Mouse (Mus musculus): ENCODE measurements around the gene Olfr45. TPM values are rescaled to one million over a fixed set of nuclear protein-coding genes. Genes with fewer than 3 reads are reported as not detected.

The Olfr45 gene
- polyA plus RNA-seq, 2 experiments: 0.06 TPM; not detected in 1

DNA sequence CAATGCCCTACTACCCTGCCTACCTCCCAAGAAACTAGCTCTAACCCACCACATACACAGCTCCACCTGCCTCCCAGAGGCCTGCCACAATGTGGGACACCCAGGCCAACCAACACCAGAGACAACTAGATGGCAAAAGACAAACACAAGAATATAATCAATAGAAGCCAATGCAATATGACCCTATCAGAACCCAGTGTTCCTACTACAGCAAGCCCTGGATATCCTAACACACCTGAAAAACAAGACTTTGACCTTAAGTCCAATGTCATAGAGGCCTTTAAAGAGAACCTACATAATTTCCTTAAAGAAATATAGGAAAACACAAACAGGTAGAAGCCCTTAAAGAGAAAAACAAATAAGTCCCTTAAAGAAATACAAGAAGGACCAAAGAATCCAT lies 43.8 kb downstream of the Olfr45 start:
- no peaks in the 10 kb centered on the region for H3K36me3 ChIP-seq (ENCODE audit: control insufficient read depth, insufficient read depth, low read length)
- H3K9me3 ChIP-seq (ENCODE audit: control insufficient read depth, low read length): no peaks in the 10 kb centered on the region
- no peaks in the 10 kb centered on the region for H3K27me3 ChIP-seq (ENCODE audit: control insufficient read depth, insufficient read depth, low read length)
- no peak overlapping the region for H3K4me3 ChIP-seq (replicated peaks; ENCODE audit: low read length)
- H3K4me2 ChIP-seq (replicated peaks; ENCODE audit: low read depth, low read length, severe bottlenecking): no peak overlapping the region
- no peaks in the 10 kb centered on the region for H3K4me1 ChIP-seq (ENCODE audit: control insufficient read depth, insufficient read depth, low read length)
- no peak for DNase-seq (ENCODE audit: low spot score)
- no peak for ATAC-seq (ENCODE audit: low FRiP score, low read depth)
- H3K9ac ChIP-seq (ENCODE audit: low read depth, low read length, severe bottlenecking): no peak overlapping the region
- no peak overlapping the region for H3K27ac ChIP-seq (replicated peaks; ENCODE audit: low read depth, low read length)
- TF ChIP-seq POLR2A (IDR thresholded peaks at IDR 0.05; ENCODE audit: borderline replicate concordance, extremely low read depth, insufficient read depth, insufficient read length): no peak

GRCm38 (mm10) chr7:140733162-140733561 lies 51.4 kb downstream of the Olfr45 start:
- H3K4me1 ChIP-seq (ENCODE audit: control insufficient read depth, insufficient read depth, low read length): no peaks in the 10 kb centered on the region
- H3K9ac ChIP-seq (ENCODE audit: low read depth, low read length, severe bottlenecking): no peak overlapping the region
- no peak overlapping the region for H3K4me3 ChIP-seq (replicated peaks; ENCODE audit: low read length)
- no peak for TF ChIP-seq POLR2A (IDR thresholded peaks at IDR 0.05; ENCODE audit: borderline replicate concordance, extremely low read depth, insufficient read depth, insufficient read length)
- H3K36me3 ChIP-seq (ENCODE audit: control insufficient read depth, insufficient read depth, low read length): no peaks in the 10 kb centered on the region
- WGBS: 67% methylated on average over 2 of the region's 2 CpGs
- ATAC-seq (ENCODE audit: low FRiP score, low read depth) (no peak), DNase-seq (ENCODE audit: low spot score) (no peak)
- H3K27me3 ChIP-seq (ENCODE audit: control insufficient read depth, insufficient read depth, low read length): no peaks in the 10 kb centered on the region
- no peak overlapping the region for H3K27ac ChIP-seq (replicated peaks; ENCODE audit: low read depth, low read length)
- H3K9me3 ChIP-seq (ENCODE audit: control insufficient read depth, low read length): no peaks in the 10 kb centered on the region
- no peak overlapping the region for H3K4me2 ChIP-seq (replicated peaks; ENCODE audit: low read depth, low read length, severe bottlenecking)

Other genes starting within 250 kb of the Olfr45 start
- not detected in 2 replicates for gene Olfr533, start 218.6 kb upstream of the Olfr45 start, polyA plus RNA-seq (2012; rRNA removed)
- not detected in 2 replicates for gene Olfr533, start 218.6 kb upstream of the Olfr45 start, polyA plus RNA-seq (2014; fragmentation: Nextera tagmentation; extraction: Ambion mirVana)
- gene Olfr535, start 197.7 kb upstream of the Olfr45 start, polyA plus RNA-seq (2012; rRNA removed): not detected in 2 replicates
- gene Olfr535, start 197.7 kb upstream of the Olfr45 start, polyA plus RNA-seq (2014; fragmentation: Nextera tagmentation; extraction: Ambion mirVana): not detected in 2 replicates
- not detected in 2 replicates for gene Olfr536, start 174.6 kb upstream of the Olfr45 start, polyA plus RNA-seq (2012; rRNA removed)
- not detected in 2 replicates for gene Olfr536, start 174.6 kb upstream of the Olfr45 start, polyA plus RNA-seq (2014; fragmentation: Nextera tagmentation; extraction: Ambion mirVana)
- not detected in 2 replicates for gene Olfr538, start 114.1 kb upstream of the Olfr45 start, polyA plus RNA-seq (2012; rRNA removed)
- gene Olfr538, start 114.1 kb upstream of the Olfr45 start, polyA plus RNA-seq (2014; fragmentation: Nextera tagmentation; extraction: Ambion mirVana): not detected in 2 replicates
- not detected in 2 replicates for gene Olfr46, start 80.7 kb upstream of the Olfr45 start, polyA plus RNA-seq (2012; rRNA removed)
- not detected in 2 replicates for gene Olfr46, start 80.7 kb upstream of the Olfr45 start, polyA plus RNA-seq (2014; fragmentation: Nextera tagmentation; extraction: Ambion mirVana)
- not detected in 2 replicates for gene Olfr61, start 53.0 kb upstream of the Olfr45 start, polyA plus RNA-seq (2012; rRNA removed)
- not detected in 2 replicates for gene Olfr61, start 53.0 kb upstream of the Olfr45 start, polyA plus RNA-seq (2014; fragmentation: Nextera tagmentation; extraction: Ambion mirVana)
- gene Olfr53, start 35.5 kb upstream of the Olfr45 start, polyA plus RNA-seq (2012; rRNA removed): not detected in 2 replicates
- not detected in 2 replicates for gene Olfr53, start 35.5 kb upstream of the Olfr45 start, polyA plus RNA-seq (2014; fragmentation: Nextera tagmentation; extraction: Ambion mirVana)
- 0.19 and 0.20 TPM in 2 replicates for gene Olfr539, start 22.0 kb upstream of the Olfr45 start, polyA plus RNA-seq (2012; rRNA removed)
- gene Olfr539, start 22.0 kb upstream of the Olfr45 start, polyA plus RNA-seq (2014; fragmentation: Nextera tagmentation; extraction: Ambion mirVana): 0.03 TPM in 1 of 2 replicates, not detected in the other
- gene Olfr541, start 15.3 kb downstream of the Olfr45 start, polyA plus RNA-seq (2012; rRNA removed): not detected in 2 replicates
- not detected in 2 replicates for gene Olfr541, start 15.3 kb downstream of the Olfr45 start, polyA plus RNA-seq (2014; fragmentation: Nextera tagmentation; extraction: Ambion mirVana)
- gene Cyp2e1, start 81.8 kb downstream of the Olfr45 start, polyA plus RNA-seq (2012; rRNA removed): 0.05 and 0.12 TPM in 2 replicates
- not detected in 2 replicates for gene Cyp2e1, start 81.8 kb downstream of the Olfr45 start, polyA plus RNA-seq (2014; fragmentation: Nextera tagmentation; extraction: Ambion mirVana)
- gene Syce1, start 105.9 kb downstream of the Olfr45 start, polyA plus RNA-seq (2012; rRNA removed): 0.39 and 0.55 TPM in 2 replicates
- gene Syce1, start 105.9 kb downstream of the Olfr45 start, polyA plus RNA-seq (2014; fragmentation: Nextera tagmentation; extraction: Ambion mirVana): 0.54 and 0.66 TPM in 2 replicates
- gene Zfp941, start 140.2 kb downstream of the Olfr45 start, polyA plus RNA-seq (2012; rRNA removed): 0.83 and 0.93 TPM in 2 replicates
- gene Zfp941, start 140.2 kb downstream of the Olfr45 start, polyA plus RNA-seq (2014; fragmentation: Nextera tagmentation; extraction: Ambion mirVana): 1.3 and 1.5 TPM in 2 replicates
- 1.2 and 2.5 TPM in 2 replicates for gene Urah, start 153.1 kb downstream of the Olfr45 start, polyA plus RNA-seq (2012; rRNA removed)
- 6.2 and 9.0 TPM in 2 replicates for gene Urah, start 153.1 kb downstream of the Olfr45 start, polyA plus RNA-seq (2014; fragmentation: Nextera tagmentation; extraction: Ambion mirVana)
- not detected in 2 replicates for gene Scgb1c1, start 163.6 kb downstream of the Olfr45 start, polyA plus RNA-seq (2012; rRNA removed)
- not detected in 2 replicates for gene Scgb1c1, start 163.6 kb downstream of the Olfr45 start, polyA plus RNA-seq (2014; fragmentation: Nextera tagmentation; extraction: Ambion mirVana)
- gene Odf3, start 165.9 kb downstream of the Olfr45 start, polyA plus RNA-seq (2012; rRNA removed): 0.04 TPM in 2 replicates
- not detected in 2 replicates for gene Odf3, start 165.9 kb downstream of the Olfr45 start, polyA plus RNA-seq (2014; fragmentation: Nextera tagmentation; extraction: Ambion mirVana)
- gene Gm45785, start 174.4 kb downstream of the Olfr45 start, polyA plus RNA-seq (2012; rRNA removed): 0.12 TPM in 1 of 2 replicates, not detected in the other
- not detected in 2 replicates for gene Gm45785, start 174.4 kb downstream of the Olfr45 start, polyA plus RNA-seq (2014; fragmentation: Nextera tagmentation; extraction: Ambion mirVana)
- 70.3 and 82.0 TPM in 2 replicates for gene Ric8a, start 175.0 kb downstream of the Olfr45 start, polyA plus RNA-seq (2012; rRNA removed)
- 74.0 and 78.9 TPM in 2 replicates for gene Ric8a, start 175.0 kb downstream of the Olfr45 start, polyA plus RNA-seq (2014; fragmentation: Nextera tagmentation; extraction: Ambion mirVana)
- gene Bet1l, start 175.6 kb downstream of the Olfr45 start, polyA plus RNA-seq (2012; rRNA removed): 45.0 and 48.2 TPM in 2 replicates
- gene Bet1l, start 175.6 kb downstream of the Olfr45 start, polyA plus RNA-seq (2014; fragmentation: Nextera tagmentation; extraction: Ambion mirVana): 75.1 and 92.8 TPM in 2 replicates
- gene Psmd13, start 200.0 kb downstream of the Olfr45 start, polyA plus RNA-seq (2012; rRNA removed): 98.9 and 113 TPM in 2 replicates
- 133 TPM in 2 replicates for gene Psmd13, start 200.0 kb downstream of the Olfr45 start, polyA plus RNA-seq (2014; fragmentation: Nextera tagmentation; extraction: Ambion mirVana)
- gene Sirt3, start 200.4 kb downstream of the Olfr45 start, polyA plus RNA-seq (2012; rRNA removed): 28.3 and 33.1 TPM in 2 replicates
- 20.1 and 22.3 TPM in 2 replicates for gene Sirt3, start 200.4 kb downstream of the Olfr45 start, polyA plus RNA-seq (2014; fragmentation: Nextera tagmentation; extraction: Ambion mirVana)
- 14.2 and 14.5 TPM in 2 replicates for gene Cox8b, start 218.5 kb downstream of the Olfr45 start, polyA plus RNA-seq (2012; rRNA removed)
- gene Cox8b, start 218.5 kb downstream of the Olfr45 start, polyA plus RNA-seq (2014; fragmentation: Nextera tagmentation; extraction: Ambion mirVana): 17.2 and 32.5 TPM in 2 replicates
- 0.05 TPM in 2 replicates for gene Nlrp6, start 239.0 kb downstream of the Olfr45 start, polyA plus RNA-seq (2012; rRNA removed)
- 0.08 TPM in 1 of 2 replicates, not detected in the other for gene Nlrp6, start 239.0 kb downstream of the Olfr45 start, polyA plus RNA-seq (2014; fragmentation: Nextera tagmentation; extraction: Ambion mirVana)